Mouse (Mus musculus) lung, postnatal 10 days (tissue): ENCODE measurements at regions not wholly inside any gene's neighbourhood (a gene's known extent, or its start where the extent isn't known, plus 50 kb on each side); places are given as distances from the start of the nearest gene placed in this dataset.

Experiments
- DNase-seq: peaks from one replicate; pipeline ENCODE4 v3.0.0; 2021

DNA sequence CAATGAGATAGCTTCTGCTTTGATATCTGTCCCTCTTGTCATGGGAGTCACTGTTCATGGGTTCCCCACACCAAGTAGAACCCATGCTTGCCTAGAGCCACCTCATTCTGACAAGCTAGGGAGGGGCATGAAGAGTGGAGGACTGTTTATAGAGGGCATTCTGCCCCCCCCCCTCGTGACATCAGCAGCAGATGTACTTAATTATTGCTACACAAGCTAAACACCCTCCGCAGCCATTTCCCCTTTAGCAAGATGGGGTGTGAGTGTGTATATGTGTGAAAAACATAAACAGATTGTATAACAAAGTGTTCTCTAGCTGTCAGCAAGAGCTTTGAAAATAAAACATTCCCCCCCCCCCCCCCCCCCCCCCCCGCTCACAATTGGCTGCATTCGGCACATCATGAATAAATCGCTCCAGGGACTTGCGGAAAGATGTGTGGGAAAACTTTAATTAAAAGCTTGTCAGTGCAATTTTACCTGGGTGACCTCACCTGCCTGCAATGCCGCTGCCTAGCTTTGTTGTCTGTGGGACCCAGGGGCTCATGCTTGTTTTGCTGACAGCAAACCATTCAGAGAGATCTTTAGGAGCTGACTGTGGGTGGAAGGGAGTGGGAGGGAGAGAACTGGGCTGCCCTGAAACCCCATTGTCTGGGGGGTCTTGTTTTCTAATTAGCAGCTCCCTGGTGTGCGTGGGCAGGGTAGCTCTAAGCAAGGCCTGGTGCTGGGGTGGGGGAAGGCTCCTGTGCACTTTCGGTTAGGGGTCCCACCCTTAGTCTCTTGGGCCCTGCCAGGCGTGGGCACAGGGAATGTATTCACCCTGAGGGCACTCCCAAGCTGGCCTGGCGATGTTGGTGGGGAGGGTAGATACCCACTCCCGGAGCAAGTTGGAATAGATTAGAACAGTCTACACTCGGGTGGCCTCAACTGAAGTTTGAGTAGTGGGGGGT, 63.4 kb downstream of the Irx2 start:
- DNase-seq, result no peak

GRCm38 (mm10) chr13:72707469-72707868, 78.8 kb downstream of the Irx2 start:
- DNase-seq, result no peak

- DNase-seq, result no peak
These were observed 80.1 kb downstream of the Irx2 start for GRCm38 (mm10) chr13:72708728-72709127.

DNA sequence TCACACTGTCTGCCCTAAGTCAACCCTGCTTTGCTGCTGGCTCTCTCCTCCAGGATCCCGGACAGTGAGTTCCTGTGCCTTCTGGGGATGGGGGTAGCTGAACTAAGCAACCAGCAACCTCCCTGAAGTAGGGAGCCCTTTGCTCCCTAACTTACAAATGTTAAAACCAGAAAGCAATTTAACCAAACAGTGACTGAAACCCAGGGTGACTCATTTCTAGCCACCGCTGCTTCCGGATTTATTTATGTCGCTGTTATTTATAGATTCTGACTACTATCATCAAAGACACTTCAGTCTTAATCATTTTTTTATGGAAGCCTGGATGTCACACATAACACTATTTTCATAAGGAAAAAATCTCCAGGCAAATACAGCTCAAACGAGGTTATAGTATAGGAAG, 81.4 kb downstream of the Irx2 start:
- no peak for DNase-seq

GRCm38 (mm10) chr13:72711136-72711535, 82.5 kb downstream of the Irx2 start:
- no peak for DNase-seq

DNA sequence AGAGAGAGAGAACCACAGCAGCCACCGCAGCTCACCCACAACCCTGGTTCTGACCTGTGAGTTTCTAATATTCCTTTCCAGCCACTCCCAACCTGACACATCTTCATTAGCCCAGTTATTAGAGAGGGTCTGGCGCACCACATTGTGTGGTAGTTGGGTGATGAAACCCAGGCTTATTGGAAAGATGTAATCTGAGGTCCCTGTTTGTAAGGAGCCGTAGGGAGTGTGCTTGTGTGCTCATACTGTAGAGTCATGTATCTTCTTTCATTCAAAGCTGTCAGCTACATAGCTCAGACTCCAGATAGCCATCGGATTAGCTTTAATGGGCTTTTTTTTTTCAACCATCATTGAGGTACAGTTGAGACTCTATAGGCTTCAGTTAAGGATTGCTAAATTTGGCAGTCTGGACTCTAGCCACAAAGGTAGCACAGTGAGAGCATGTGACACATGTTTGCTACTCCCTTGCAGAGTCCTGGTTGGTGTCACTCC, 83.3 kb downstream of the Irx2 start:
- no peak for DNase-seq

DNA sequence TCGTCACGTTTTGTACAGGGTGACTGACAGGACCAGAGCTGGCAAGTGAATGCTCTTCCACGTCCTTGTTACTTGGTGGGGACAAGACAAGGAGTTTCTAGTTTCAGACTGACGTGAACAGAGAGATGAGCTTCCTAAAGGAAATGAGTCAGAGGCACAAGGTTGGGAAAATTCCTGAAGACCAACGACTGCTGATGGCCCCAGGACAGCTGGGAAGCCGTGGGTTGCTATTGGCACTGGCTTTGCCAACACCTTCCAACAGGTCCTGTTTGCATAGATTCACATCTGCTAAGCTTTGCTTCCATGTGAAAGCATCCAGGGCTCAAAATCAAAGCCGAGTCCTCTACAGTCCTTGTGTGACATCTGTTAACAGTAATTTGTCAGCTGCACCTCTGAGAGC, 86.2 kb downstream of the Irx2 start:
- no peak for DNase-seq

- no peak for DNase-seq
These were observed 87.5 kb downstream of the Irx2 start for GRCm38 (mm10) chr13:72715959-72716680.

DNA sequence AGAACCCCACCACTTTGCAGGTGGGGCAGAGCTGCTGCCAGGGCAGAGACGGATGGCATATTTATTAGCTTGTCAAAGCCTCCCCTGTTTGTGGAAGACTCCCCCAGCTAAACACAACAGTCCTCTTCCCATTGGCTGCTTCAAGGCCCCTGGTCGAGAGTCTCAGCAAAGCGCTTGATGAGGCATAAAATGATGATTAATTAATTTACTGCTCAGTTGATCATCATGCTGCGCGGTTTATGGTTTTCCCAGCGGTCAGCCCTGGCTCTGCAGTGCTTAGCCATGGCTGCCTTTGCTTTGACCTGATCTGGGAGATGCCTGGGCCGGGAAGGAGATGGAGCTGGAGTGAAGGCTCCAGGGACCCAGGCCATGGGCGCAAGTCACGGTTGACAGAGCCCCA, 98.5 kb downstream of the Irx2 start:
- no peak for DNase-seq

DNA sequence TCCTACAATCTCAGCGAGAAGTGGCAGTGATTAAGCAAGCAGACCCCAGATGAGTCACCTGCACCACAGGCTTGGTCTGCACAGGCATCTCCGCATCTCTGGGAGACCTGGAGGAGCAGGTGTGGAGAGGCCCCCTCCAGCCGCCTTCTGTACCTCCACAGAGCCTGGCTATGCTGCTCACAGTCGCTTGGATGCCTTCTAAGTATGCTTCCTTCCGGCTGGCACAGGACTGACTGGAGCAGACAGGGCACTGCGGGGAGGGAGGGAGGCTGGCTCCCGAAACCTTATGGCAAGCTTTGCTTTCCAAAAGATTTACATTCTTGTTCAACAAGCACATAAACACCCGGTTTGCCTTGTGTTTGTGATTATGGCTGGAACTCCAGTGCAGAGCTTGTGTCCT, 107.3 kb downstream of the Irx2 start:
- no peak for DNase-seq

- DNase-seq, result no peak
These were observed 108.4 kb downstream of the Irx2 start for GRCm38 (mm10) chr13:72736992-72737391.

DNA sequence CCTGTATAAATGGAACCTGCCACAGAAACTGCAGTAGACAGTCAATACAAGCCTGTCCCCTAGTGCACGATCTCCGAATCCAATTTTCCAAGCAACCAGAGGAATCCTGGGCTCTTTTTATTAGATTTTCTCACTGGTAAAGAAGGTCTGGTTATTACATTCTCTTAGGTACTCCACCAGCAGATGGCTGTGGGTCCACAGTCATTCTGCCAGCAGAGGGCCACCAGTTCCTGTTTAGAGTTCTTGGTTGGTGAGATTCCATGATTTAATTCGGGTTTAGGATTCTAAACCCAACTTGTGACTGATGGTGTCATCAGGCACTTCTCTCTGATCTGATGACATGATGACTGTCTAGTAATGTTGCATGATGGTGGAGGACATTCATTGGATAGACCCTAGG, 118.6 kb downstream of the Irx2 start:
- DNase-seq, result no peak

DNA sequence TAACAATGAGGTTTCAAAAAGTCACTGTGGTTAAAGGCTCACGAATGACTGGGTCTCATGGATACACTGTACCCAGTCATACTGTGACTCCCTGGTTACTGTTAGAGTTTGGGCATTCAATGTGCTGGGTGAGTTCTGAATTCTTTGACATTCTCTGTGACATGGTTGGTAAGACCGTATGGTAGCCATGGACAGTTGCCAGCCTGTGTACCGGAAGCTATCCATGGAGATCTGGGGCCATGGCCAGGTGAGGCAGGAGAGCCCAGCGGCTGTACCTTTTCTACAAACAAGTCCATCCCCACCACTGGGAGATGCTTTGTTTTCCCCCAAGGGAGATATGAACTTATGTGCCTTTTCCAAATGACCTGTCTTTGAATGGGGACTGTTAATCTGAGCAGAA, 126.4 kb downstream of the Irx2 start:
- no peak for DNase-seq

- no peak for DNase-seq
These were observed 133.9 kb downstream of the Irx2 start for GRCm38 (mm10) chr13:72762481-72762880.

DNA sequence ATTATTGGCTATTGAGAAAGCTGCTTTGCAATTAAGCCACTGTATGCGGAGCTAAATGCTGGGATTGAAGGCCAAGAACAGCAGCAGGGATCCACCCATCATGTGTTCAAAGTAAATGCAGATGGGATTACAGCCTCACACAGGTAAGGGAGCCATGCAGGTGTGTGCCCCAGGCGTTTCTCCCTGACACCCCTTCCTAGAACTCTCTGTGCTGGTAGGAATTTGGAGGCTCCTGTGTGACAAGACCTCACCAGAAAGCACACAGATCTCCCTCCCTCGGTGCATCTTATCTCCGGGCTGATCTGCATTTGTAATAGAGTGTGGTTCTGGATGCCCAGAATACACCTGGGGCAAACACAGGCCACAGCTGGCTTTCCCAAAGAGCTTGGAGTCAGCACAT, 134.7 kb downstream of the Irx2 start:
- no peak for DNase-seq

- no peak for DNase-seq
These were observed 138.7 kb downstream of the Irx2 start for GRCm38 (mm10) chr13:72767306-72767705.

GRCm38 (mm10) chr13:72769007-72769595, 140.5 kb downstream of the Irx2 start:
- DNase-seq, result peak; percentile 5

- no peak for DNase-seq
These were observed 154.6 kb downstream of the Irx2 start for GRCm38 (mm10) chr13:72783026-72783726.

DNA sequence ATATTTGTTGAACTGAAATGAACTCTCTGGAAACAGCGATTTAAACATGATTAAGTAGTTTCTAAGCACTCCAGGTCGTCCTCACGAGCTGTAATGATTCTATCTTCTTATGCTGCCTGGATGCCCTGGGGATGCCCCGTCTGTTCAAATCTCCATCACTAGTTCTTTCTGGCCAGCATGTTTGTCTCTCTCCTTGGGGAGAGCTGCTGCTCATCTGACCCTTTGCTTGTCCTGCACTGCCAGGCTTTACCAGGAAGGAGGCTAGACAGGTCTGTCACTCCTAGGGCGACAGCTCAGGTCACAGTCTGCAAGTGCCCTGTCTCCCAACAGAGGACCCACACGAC, 155.1 kb downstream of the Irx2 start:
- no peak for DNase-seq

- no peak for DNase-seq
These were observed 164.1 kb downstream of the Irx2 start for GRCm38 (mm10) chr13:72792695-72793094.

DNA sequence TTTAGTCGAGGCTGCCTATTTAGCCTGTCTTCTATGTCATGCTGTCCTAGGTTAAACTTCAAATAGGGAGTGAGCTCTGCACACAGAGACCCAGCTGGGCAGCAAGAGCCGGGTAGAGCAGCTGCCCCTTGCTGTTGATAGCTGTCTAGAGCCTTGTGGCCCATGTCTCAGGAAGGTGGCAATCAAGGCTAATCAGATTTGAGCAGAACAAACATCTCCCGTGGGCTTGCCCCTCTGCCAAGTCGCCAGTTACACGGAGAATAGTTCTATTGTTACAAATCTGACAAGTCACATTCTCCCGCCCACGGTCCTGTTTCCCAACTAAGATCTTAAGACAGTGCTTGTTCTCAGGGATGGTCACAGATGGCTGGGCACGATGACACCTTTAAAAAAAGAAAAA, 171.4 kb downstream of the Irx2 start:
- no peak for DNase-seq

DNA sequence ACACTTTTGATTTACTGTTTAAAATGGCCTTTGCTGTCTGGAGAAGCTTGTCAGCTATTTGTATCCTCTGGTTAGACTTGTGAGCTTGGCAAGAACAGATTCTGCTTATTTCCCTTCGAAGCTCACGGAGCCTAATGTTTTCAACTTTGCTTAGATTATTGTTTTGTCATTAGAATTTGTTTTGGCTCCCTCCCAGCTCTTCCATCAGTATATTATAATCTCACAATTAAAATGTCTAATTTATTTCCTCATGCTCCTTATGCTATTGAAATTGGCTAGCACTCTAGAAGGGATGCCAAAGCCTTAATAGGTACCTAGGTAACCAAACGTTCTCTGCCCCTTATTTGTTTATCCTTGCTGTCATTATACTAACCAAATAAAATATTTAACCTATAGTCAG, 171.9 kb downstream of the Irx2 start:
- DNase-seq, result no peak

DNA sequence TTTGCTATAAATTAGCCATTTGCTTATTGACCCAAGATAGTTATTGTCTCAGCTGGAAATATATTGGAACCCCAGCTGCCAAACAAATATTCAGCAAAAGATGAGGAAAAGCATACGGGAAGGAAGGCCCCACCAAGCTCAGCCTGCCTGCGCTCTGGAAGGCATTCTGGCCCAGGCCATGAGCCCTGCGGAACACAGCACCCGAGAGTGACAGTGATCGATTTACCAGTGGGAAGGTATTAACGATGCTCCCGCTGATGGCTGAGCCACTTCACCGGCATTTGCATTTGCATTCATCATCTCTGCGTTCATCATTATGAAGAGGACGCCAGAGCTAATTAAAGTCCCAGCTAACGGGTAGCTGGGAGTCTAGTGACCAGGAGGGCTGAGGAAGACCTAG, 174.8 kb downstream of the Irx2 start:
- DNase-seq, result no peak
